Mouse (Mus musculus): ENCODE results near the gene Oscp1. TPM values are rescaled to one million over a fixed set of nuclear protein-coding genes. Genes with fewer than 3 reads are reported as not detected.

Gene Oscp1
- polyA plus RNA-seq (2017; shearing (Covaris generic)), result 0.16 TPM

DNA sequence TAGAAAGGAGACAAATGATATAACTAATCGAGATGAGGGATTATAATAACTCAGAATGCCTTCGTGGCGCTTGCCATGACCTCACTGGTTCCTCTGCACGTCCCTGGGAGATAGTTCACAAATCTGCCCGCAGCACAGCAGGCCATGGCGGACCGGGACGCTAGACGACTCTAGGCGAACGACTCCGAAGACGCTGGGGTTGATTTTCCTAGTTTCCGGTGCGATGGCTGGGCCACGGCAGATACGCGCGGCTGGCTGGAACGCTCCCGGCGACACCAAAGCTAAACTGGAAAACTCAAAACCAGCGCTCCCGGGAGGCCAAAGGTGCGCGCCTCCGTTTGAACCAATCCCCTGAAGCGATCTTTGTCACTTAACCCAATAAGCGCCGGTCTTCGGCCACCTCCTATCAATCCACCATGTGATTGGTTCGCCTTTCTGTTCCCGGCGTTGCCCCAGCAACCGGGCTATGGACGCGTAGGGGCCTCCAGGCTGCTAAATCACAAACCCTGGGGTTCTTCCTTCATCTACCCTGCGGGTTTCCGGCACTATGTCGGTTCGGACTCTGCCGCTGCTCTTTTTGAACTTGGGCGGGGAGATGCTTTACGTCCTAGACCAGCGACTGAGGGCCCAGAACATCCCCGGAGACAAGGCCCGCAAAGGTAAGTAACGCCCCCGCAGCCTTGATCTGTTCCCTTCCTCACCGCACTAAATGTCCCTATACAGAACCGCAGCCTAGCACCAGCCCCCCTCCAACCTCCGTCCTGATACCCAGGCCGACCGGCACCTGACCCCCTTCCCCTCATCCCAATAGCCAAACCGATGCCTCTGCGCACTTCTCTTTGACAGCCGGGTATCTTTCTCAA lies at the start of gene Oscp1:
Oscp1 (plus strand) TSS at position 432 of the 863 bp plus-strand sequence.

DNA sequence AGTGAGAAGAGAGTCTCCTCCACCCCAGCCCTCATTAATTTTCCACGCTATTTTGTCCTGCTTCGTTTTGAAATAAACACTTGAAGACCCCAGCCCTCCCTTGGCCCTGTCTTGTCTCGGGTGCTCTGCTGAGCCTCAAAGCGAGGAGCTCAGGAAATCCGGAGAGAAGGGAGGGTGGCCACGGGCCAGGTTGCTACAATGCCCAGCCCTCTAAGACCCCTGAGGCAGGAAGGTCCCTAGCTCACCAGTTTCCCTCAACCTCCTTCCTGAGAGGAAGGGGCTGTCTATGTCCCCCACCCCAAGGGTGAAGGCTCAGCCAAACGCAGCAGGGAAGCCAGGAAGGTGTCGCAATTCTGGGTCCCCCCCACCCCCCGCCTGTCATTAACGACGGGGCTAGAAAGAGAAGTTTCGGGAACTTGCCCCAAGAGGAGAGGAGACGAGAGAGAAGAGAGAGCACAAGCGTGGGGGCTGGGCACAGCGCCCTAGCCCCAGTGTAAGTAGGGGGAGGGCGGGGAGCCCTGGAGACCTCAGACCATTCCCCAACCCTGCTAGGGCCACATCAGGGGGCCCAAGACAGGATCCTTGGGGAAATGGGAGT lies 34.0 kb upstream of the Oscp1 start, which contains the start of gene Csf3r:
Csf3r (plus strand) TSS at position 248 of the 598 bp plus-strand sequence.

DNA sequence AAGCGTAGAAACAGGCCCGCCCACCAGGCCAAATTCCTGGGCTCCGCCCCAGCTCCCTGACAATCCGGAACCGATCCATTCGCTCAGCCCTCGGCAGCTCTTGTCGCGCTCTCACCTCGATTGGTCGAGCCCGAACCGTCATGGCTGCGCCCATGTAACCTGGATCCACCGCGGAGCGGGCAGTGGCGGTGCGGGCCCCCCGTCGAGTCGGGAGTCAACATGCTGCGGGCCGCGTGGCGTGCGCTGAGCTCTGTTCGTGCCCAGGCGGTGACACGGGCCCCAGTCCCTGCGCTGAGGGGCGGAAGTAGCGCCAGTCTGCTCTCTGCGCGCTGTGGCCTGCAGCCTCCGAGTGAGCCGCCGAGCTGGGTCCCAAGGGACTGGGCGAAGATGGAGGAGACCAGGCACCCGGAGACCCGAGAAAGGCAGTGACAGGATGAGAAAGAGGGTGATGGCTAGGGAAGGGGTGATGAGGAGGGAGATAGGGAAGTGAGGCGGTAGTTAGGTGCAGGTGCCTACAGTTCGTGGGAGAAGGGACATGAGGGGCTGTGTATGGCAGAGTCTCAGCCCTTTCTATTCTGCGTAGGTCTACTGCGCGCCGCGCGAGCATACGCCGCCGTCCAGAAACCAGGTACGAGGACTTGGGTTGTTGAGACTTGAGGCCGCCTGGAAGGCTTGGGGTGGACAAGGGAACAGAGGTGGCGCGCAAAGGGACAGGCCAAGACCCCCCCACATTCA lies 11.3 kb upstream of the Oscp1 start, which contains the start of gene Mrps15:
Mrps15 (plus strand) TSS at position 75 of the 735 bp plus-strand sequence.

DNA sequence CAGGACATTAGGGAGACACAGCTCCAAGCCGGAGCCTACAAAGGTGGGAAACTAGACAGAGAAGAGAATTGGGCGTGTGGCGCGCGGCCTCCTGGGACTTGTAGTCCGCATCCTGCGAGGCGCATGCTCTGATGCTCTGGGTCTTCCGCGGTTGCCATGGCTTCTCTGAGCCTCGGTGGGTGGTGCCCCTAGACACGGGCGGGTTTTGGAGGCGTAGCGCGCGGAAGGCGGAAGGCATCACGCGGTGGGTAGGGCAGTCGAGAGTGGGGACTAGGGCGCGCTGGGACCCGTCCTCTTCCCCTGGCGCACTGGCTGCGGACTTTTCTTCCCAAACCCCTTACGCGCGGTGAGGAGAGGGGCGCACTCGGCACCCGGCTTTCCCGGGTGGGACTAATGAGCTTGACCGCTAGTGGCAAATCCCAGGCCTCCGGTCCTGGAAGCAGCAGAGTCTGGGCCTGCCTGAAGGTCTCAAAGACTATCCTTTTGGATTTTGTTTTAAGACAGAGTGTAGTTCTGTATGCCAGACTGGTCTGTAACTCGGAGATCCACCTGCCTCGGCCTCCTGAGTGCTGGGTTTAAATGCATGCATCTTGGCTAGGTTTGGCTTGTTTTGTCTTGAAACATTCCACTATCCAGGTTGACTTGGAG lies 38.2 kb downstream of the Oscp1 start, which contains the start of gene Lsm10:
Lsm10 (plus strand) TSS at position 160 of the 648 bp plus-strand sequence.

DNA sequence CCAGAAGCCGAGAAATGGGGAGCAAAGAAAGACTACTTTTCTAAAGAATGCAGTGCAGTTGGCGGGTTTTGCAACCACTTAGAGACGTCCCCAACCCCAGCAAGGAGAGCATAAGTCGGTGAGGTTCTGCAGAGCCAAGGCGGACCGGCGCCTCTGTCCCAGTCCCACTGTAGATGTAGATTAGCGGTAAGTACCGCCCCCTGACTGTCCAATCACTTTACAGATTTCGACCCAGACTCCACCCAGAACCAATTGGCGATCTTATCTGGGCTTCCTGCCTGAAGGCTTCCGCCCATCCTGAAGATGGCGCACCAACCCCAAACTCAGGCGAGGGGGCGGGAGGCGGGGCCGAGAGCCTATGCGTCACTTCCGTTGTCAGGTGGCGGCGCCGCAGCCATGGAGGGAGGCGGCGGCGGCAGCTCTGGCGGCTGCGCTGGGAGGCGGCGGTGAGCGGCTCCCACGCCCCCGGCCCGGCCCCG lies 45.3 kb downstream of the Oscp1 start, which contains the start of gene Stk40:
Stk40 (plus strand) TSS at position 368 of the 479 bp plus-strand sequence.

Other genes starting within 250 kb of the Oscp1 start
- gene Csf3r, start 34.0 kb upstream of the Oscp1 start, polyA plus RNA-seq (2017; shearing (Covaris generic)), result 0.31 TPM
- gene Mrps15, start 11.6 kb upstream of the Oscp1 start, polyA plus RNA-seq (2017; shearing (Covaris generic)), result 111 TPM
- 60.2 TPM for gene Lsm10, start 38.1 kb downstream of the Oscp1 start, polyA plus RNA-seq (2017; shearing (Covaris generic))
- 54.4 TPM for gene Stk40, start 45.4 kb downstream of the Oscp1 start, polyA plus RNA-seq (2017; shearing (Covaris generic))
- gene Eva1b, start 89.2 kb downstream of the Oscp1 start, polyA plus RNA-seq (2017; shearing (Covaris generic)), result 51.3 TPM
- 1.6 TPM for gene Sh3d21, start 104.9 kb downstream of the Oscp1 start, polyA plus RNA-seq (2017; shearing (Covaris generic))
- 232 TPM for gene Thrap3, start 144.2 kb downstream of the Oscp1 start, polyA plus RNA-seq (2017; shearing (Covaris generic))
- 56.9 TPM for gene Map7d1, start 197.8 kb downstream of the Oscp1 start, polyA plus RNA-seq (2017; shearing (Covaris generic))
- 103 TPM for gene Trappc3, start 203.8 kb downstream of the Oscp1 start, polyA plus RNA-seq (2017; shearing (Covaris generic))
- not detected for gene Col8a2, start 228.2 kb downstream of the Oscp1 start, polyA plus RNA-seq (2017; shearing (Covaris generic))

Data from CD4-positive, CD25-positive, alpha-beta regulatory T cell (primary cell).